Mouse (Mus musculus): ENCODE data around the gene Wdr35.

- TF ChIP-seq CTCF (IDR thresholded peaks at IDR 0.05; ENCODE audit: low read depth) (no peak), EP300 (IDR thresholded peaks at IDR 0.05; ENCODE audit: low read depth) (no peak)
These were observed 42.6 kb upstream of the Wdr35 start for GRCm38 (mm10) chr12:8931083-8931482.
